Mouse (Mus musculus): Measurements from ENCODE around the gene Gstm7. TPM values are rescaled to one million over a fixed set of nuclear protein-coding genes. Genes with fewer than 3 reads are reported as not detected.

The Gstm7 gene
- polyA plus RNA-seq, 1 experiment from 2014 or later, result 65.5 TPM

Other genes with a start within 250 kb of the Gstm7 start
- gene Ahcyl1, start 235.3 kb downstream of the Gstm7 start, polyA plus RNA-seq (2015; fragmentation: Nextera tagmentation; extraction: Ambion mirVana), result 110 and 117 TPM in 2 replicates
- gene Csf1, start 171.3 kb downstream of the Gstm7 start, polyA plus RNA-seq (2015; fragmentation: Nextera tagmentation; extraction: Ambion mirVana), result 7.3 and 8.1 TPM in 2 replicates
- gene Eps8l3, start 54.6 kb downstream of the Gstm7 start, polyA plus RNA-seq (2015; fragmentation: Nextera tagmentation; extraction: Ambion mirVana), result not detected in 2 replicates
- gene Gstm5, start 36.0 kb downstream of the Gstm7 start, polyA plus RNA-seq (2015; fragmentation: Nextera tagmentation; extraction: Ambion mirVana), result 173 and 174 TPM in 2 replicates
- gene Gstm6, start 11.9 kb upstream of the Gstm7 start, polyA plus RNA-seq (2015; fragmentation: Nextera tagmentation; extraction: Ambion mirVana), result 10.2 and 11.7 TPM in 2 replicates
- not detected in 2 replicates for gene Gstm3, start 37.5 kb upstream of the Gstm7 start, polyA plus RNA-seq (2015; fragmentation: Nextera tagmentation; extraction: Ambion mirVana)
- gene Gstm2, start 54.6 kb upstream of the Gstm7 start, polyA plus RNA-seq (2015; fragmentation: Nextera tagmentation; extraction: Ambion mirVana), result 4.2 and 9.2 TPM in 2 replicates
- gene Gstm1, start 86.2 kb upstream of the Gstm7 start, polyA plus RNA-seq (2015; fragmentation: Nextera tagmentation; extraction: Ambion mirVana), result 67.2 and 74.1 TPM in 2 replicates
- gene Gstm4, start 113.1 kb upstream of the Gstm7 start, polyA plus RNA-seq (2015; fragmentation: Nextera tagmentation; extraction: Ambion mirVana), result 15.2 and 15.9 TPM in 2 replicates
- gene Ampd2, start 154.8 kb upstream of the Gstm7 start, polyA plus RNA-seq (2015; fragmentation: Nextera tagmentation; extraction: Ambion mirVana), result 55.7 and 64.3 TPM in 2 replicates
- 0.13 and 0.31 TPM in 2 replicates for gene Gnat2, start 161.0 kb upstream of the Gstm7 start, polyA plus RNA-seq (2015; fragmentation: Nextera tagmentation; extraction: Ambion mirVana)
- 155 and 191 TPM in 2 replicates for gene Gnai3, start 214.3 kb upstream of the Gstm7 start, polyA plus RNA-seq (2015; fragmentation: Nextera tagmentation; extraction: Ambion mirVana)
- 2.4 and 4.3 TPM in 2 replicates for gene Gpr61, start 223.1 kb upstream of the Gstm7 start, polyA plus RNA-seq (2015; fragmentation: Nextera tagmentation; extraction: Ambion mirVana)